Mouse (Mus musculus) ES-Bruce4 (cell line): ENCODE measurements around the gene 1700057G04Rik.

Source experiments
- CTCF ChIP-seq: IDR thresholded peaks from one replicate; pipeline ENCODE4 v1.8.1; 2011; ENCODE audit warnings: low read depth, low read length
- EP300 ChIP-seq: IDR thresholded peaks from 2 replicates; pipeline ENCODE4 v1.6.1; 2011; ENCODE audit warnings: low read depth, low read length; ENCODE audit not compliant: insufficient read depth
- POLR2A ChIP-seq: IDR thresholded peaks from one replicate; pipeline ENCODE4 v1.8.1; 2011; ENCODE audit warnings: low read length; ENCODE audit not compliant: insufficient read depth

DNA sequence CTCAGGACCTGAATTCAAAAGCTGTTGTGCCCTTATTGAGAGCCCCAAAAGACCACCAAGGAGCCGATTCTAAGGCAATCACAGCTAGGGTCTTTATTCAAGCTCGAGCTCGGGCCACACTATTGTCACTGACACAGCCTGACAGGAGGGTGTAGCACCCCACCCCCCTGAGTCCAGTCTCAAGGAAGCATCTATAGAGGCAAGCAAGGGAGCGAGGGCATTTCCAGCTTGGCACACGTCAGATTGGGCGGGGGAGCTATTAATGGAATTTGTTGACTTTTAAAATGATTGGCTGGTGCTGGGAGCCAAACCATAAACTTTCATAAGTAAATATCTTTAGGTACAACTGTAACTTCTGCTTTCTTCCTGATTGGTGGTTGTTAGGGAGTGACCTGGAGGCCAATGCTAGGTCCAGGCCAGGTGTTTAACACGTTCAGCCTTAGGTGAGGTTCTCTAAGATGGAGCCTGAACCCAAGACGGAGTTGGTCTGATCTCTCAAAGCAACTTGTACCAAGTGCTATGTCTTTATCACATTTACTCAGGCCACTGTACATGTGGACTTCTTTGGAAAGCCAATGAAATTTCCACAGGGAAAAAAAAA lies 3.5 kb upstream of the 1700057G04Rik start:
- no peak for TF ChIP-seq CTCF
- TF ChIP-seq POLR2A: no peak
- TF ChIP-seq EP300: no peak
